In genomic region chr2:145884913-145885785, GRCm38 (mm10) we compare ENCODE assay signal across 8 mouse cellular contexts. TPM values are rescaled to one million over a fixed set of nuclear protein-coding genes. Genes with fewer than 3 reads are reported as not detected.
DNase-seq lines count a peak whose midpoint lies in the region; ATAC-seq and TF ChIP-seq lines count a peak whose summit lies in the region.

No protein-coding gene starts in this region.

- H3K4me1 ChIP-seq in embryonic facial prominence, embryonic 10.5 days: peaks cover 80% of the 10 kb centered on the region
- peaks cover 51% of the 10 kb centered on the region for H3K4me1 ChIP-seq in heart, embryonic 12.5 days (replicated peaks)
- peaks cover 2% of the 10 kb centered on the region; the same call in 1 of the 2 replicates for H3K4me1 ChIP-seq in stomach, postnatal 0 days (replicated peaks; ENCODE audit: control insufficient read depth, insufficient read depth)
- H3K4me1 ChIP-seq in midbrain, embryonic 10.5 days: peaks cover 16% of the 10 kb centered on the region

- TF ChIP-seq EP300 in stomach, postnatal 0 days (optimal IDR thresholded peaks at IDR 0.05): no peak

- H3K36me3 ChIP-seq in embryonic facial prominence, embryonic 10.5 days (replicated peaks): peaks cover 15% of the 10 kb centered on the region
- peaks cover 25% of the 10 kb centered on the region for H3K36me3 ChIP-seq in heart, embryonic 12.5 days
- H3K36me3 ChIP-seq in stomach, postnatal 0 days (ENCODE audit: control insufficient read depth, insufficient read depth, low read length): peaks cover 15% of the 10 kb centered on the region
- H3K36me3 ChIP-seq in midbrain, embryonic 10.5 days: peaks cover 7% of the 10 kb centered on the region; the same call in 1 of the 2 replicates

- peak overlapping the region; percentile 90 for H3K27ac ChIP-seq in embryonic facial prominence, embryonic 10.5 days (replicated peaks)
- H3K27ac ChIP-seq in heart, embryonic 12.5 days (ENCODE audit: poor library complexity, severe bottlenecking): peak overlapping the region; percentile 74
- H3K27ac ChIP-seq in stomach, postnatal 0 days (replicated peaks): peak overlapping the region; percentile 82
- no peak overlapping the region; the same call in 1 of the 2 replicates for H3K27ac ChIP-seq in midbrain, embryonic 10.5 days (replicated peaks)

- ATAC-seq in heart, embryonic 12.5 days (ENCODE audit: insufficient number of reproducible peaks, low FRiP score): no peak
- ATAC-seq in stomach, postnatal 0 days (ENCODE audit: low FRiP score, low TSS enrichment): peak; percentile 25; the same call in 1 of the 2 replicates

- no peak overlapping the region for H3K4me3 ChIP-seq in embryonic facial prominence, embryonic 10.5 days
- H3K4me3 ChIP-seq in heart, embryonic 12.5 days: no peak overlapping the region
- H3K4me3 ChIP-seq in stomach, postnatal 0 days (ENCODE audit: low read depth, low read length): no peak overlapping the region
- H3K4me3 ChIP-seq in midbrain, embryonic 10.5 days: no peak overlapping the region

- 58% methylated on average over 14 of the region's 14 CpGs for WGBS in embryonic facial prominence, embryonic 10.5 days
- WGBS in heart, embryonic 12.5 days: 49% methylated on average over 14 of the region's 14 CpGs
- 42% methylated on average over 14 of the region's 14 CpGs for WGBS in stomach, postnatal 0 days
- 75% methylated on average over 14 of the region's 14 CpGs for WGBS in midbrain, embryonic 10.5 days

- H3K4me2 ChIP-seq in heart, embryonic 12.5 days: no peak overlapping the region
- no peak overlapping the region for H3K4me2 ChIP-seq in stomach, postnatal 0 days (replicated peaks; ENCODE audit: low read depth)

- H3K27me3 ChIP-seq in embryonic facial prominence, embryonic 10.5 days (replicated peaks; ENCODE audit: low read depth, poor library complexity, severe bottlenecking): no peaks in the 10 kb centered on the region
- H3K27me3 ChIP-seq in heart, embryonic 12.5 days (replicated peaks): no peaks in the 10 kb centered on the region
- H3K27me3 ChIP-seq in stomach, postnatal 0 days (ENCODE audit: control insufficient read depth, insufficient read depth, low read length): no peaks in the 10 kb centered on the region
- no peaks in the 10 kb centered on the region for H3K27me3 ChIP-seq in midbrain, embryonic 10.5 days (ENCODE audit: low read depth, poor library complexity, severe bottlenecking)

- peak; percentile 55 to 57 for DNase-seq in left cerebral cortex, adult 18-20 months (ENCODE audit: low spot score in 2 of 2)
- no peak for DNase-seq in left cerebral cortex, postnatal 4 days
- peak; percentile 42 for DNase-seq in embryonic facial prominence, embryonic 10.5 days (ENCODE audit: low spot score)
- DNase-seq in kidney, postnatal 36 days: peak; percentile 45 to 61
- DNase-seq in stomach, postnatal 0 days (ENCODE audit: low spot score): no peak
- no peak for DNase-seq in spleen, postnatal 10 days (ENCODE audit: low spot score in 2 of 2)
- DNase-seq in midbrain, embryonic 10.5 days (ENCODE audit: low spot score): no peak

- no peak for TF ChIP-seq CTCF in stomach, postnatal 0 days (IDR thresholded peaks at IDR 0.05; ENCODE audit: low read depth)

- intact Hi-C loops in left cerebral cortex, postnatal 4 days (cut with DNase I): loop anchor here (10.0 kb wide), 1 partner anchor 180 kb away; no protein-coding TSS in a partner anchor

- no peak overlapping the region for H3K9ac ChIP-seq in heart, embryonic 12.5 days
- no peak overlapping the region; the same call in 1 of the 2 replicates for H3K9ac ChIP-seq in stomach, postnatal 0 days (ENCODE audit: low read length)

- H3K9me3 ChIP-seq in embryonic facial prominence, embryonic 10.5 days: peaks cover 5% of the 10 kb centered on the region; the same call in 1 of the 2 replicates
- no peaks in the 10 kb centered on the region for H3K9me3 ChIP-seq in heart, embryonic 12.5 days (replicated peaks)
- no peaks in the 10 kb centered on the region for H3K9me3 ChIP-seq in stomach, postnatal 0 days (ENCODE audit: control insufficient read depth, low read length)
- H3K9me3 ChIP-seq in midbrain, embryonic 10.5 days (replicated peaks): 0 out of 2 replicates have a peak, but pooled peaks cover 5% of the 10 kb centered on the region

RNA-seq across cellular contexts. Expression of gene Naa20, which starts 16.8 kb away (rescaled TPM):
- total RNA-seq in left cerebral cortex, adult 18-20 months (2021): 10 to 100 TPM; 75.5 to 84.4 TPM
- total RNA-seq in left cerebral cortex, postnatal 4 days (2021): 10 to 100 TPM; 60.9 to 67.9 TPM
- 160 and 162 TPM in 2 replicates for polyA plus RNA-seq in embryonic facial prominence, embryonic 10.5 days (2016; fragmentation: Nextera tagmentation; extraction: Ambion mirVana)
- 164 and 166 TPM in 2 replicates for polyA plus RNA-seq in heart, embryonic 12.5 days (2016; fragmentation: Nextera tagmentation; extraction: Ambion mirVana)
- polyA plus RNA-seq in stomach, postnatal 0 days (2015; fragmentation: Nextera tagmentation; extraction: Ambion mirVana): 119 and 134 TPM in 2 replicates
- polyA plus RNA-seq in midbrain, embryonic 10.5 days (2016; fragmentation: Nextera tagmentation; extraction: Ambion mirVana): 150 and 151 TPM in 2 replicates

RNA-seq across cellular contexts. Expression of gene Cfap61, which starts 49.4 kb away (rescaled TPM):
- 1 to 10 TPM; 3.4 to 3.6 TPM for total RNA-seq in left cerebral cortex, adult 18-20 months (2021)
- 1 to 10 TPM; 1.8 to 2.4 TPM for total RNA-seq in left cerebral cortex, postnatal 4 days (2021)
- 0.93 and 0.98 TPM in 2 replicates for polyA plus RNA-seq in embryonic facial prominence, embryonic 10.5 days (2016; fragmentation: Nextera tagmentation; extraction: Ambion mirVana)
- polyA plus RNA-seq in heart, embryonic 12.5 days (2016; fragmentation: Nextera tagmentation; extraction: Ambion mirVana): 0.59 and 1.0 TPM in 2 replicates
- polyA plus RNA-seq in stomach, postnatal 0 days (2015; fragmentation: Nextera tagmentation; extraction: Ambion mirVana): 0.16 and 0.77 TPM in 2 replicates
- polyA plus RNA-seq in midbrain, embryonic 10.5 days (2016; fragmentation: Nextera tagmentation; extraction: Ambion mirVana): 0.75 and 0.78 TPM in 2 replicates

RNA-seq across cellular contexts. Expression of gene Crnkl1, which starts 49.7 kb away (rescaled TPM):
- 10 to 100 TPM; 20.8 to 21.8 TPM for total RNA-seq in left cerebral cortex, adult 18-20 months (2021)
- total RNA-seq in left cerebral cortex, postnatal 4 days (2021): 10 to 100 TPM; 22.5 to 24.3 TPM
- polyA plus RNA-seq in embryonic facial prominence, embryonic 10.5 days (2016; fragmentation: Nextera tagmentation; extraction: Ambion mirVana): 37.7 and 38.9 TPM in 2 replicates
- 19.8 and 21.6 TPM in 2 replicates for polyA plus RNA-seq in heart, embryonic 12.5 days (2016; fragmentation: Nextera tagmentation; extraction: Ambion mirVana)
- polyA plus RNA-seq in stomach, postnatal 0 days (2015; fragmentation: Nextera tagmentation; extraction: Ambion mirVana): 13.4 and 15.2 TPM in 2 replicates
- 34.7 and 38.7 TPM in 2 replicates for polyA plus RNA-seq in midbrain, embryonic 10.5 days (2016; fragmentation: Nextera tagmentation; extraction: Ambion mirVana)

Comparison
In these comparisons a context has a peak if more than half of its experiments do, and no peak if none do; other contexts are left out.
1. DNase-seq: peak in left cerebral cortex, adult 18-20 months (2 of 2), embryonic facial prominence, embryonic 10.5 days (single experiment) and kidney, postnatal 36 days (2 of 2); none in left cerebral cortex, postnatal 4 days (single experiment), stomach, postnatal 0 days (single experiment), spleen, postnatal 10 days (0 of 2) and midbrain, embryonic 10.5 days (single experiment).